Mouse (Mus musculus) left cerebral cortex, postnatal 25 days (tissue): ENCODE results near the gene Klk4. TPM values are rescaled to one million over a fixed set of nuclear protein-coding genes. Genes with fewer than 3 reads are reported as not detected.
A peak's percentile ranks its signal among the peaks of the same experiment; 100 is the strongest.

Source experiments
- DNase-seq, 2 experiments: peaks; one replicate each; pipeline ENCODE4 v3.0.0; 2022; ENCODE audit warnings: low spot score in 2 of 2, mixed read lengths in 1 of 2
- intact Hi-C: fragments of 180-260 bp; cut with DNase I; formaldehyde crosslinking; loops from one replicate; pipeline ENCODE4 v1.15.1; 2025
- total RNA-seq, 2 experiments: library from RNA; stranded (reverse); gene quantifications; 2 replicates each; pipeline ENCODE4 v1.2.3; 2021

The Klk4 gene
- total RNA-seq, 2 experiments from 2014 or later, result not detected

- intact Hi-C loops, result no loop called here
- DNase-seq, result no peak
Observed at GRCm38 (mm10) chr7:43918426-43918825, 37.5 kb downstream of the Klk4 start.

- intact Hi-C loops, result no loop called here
Observed at GRCm38 (mm10) chr7:43918871-43919270, 37.9 kb downstream of the Klk4 start.

GRCm38 (mm10) chr7:43919559-43920451 lies 38.8 kb downstream of the Klk4 start:
- intact Hi-C loops, result no loop called here
- peak; percentile 75 to 78 for DNase-seq

More at GRCm38 (mm10) chr7:43918871-43919270, 37.9 kb downstream of the Klk4 start:
- DNase-seq, result no peak

GRCm38 (mm10) chr7:43920582-43920981 lies 39.6 kb downstream of the Klk4 start:
- no peak for DNase-seq
- intact Hi-C loops, result no loop called here

- intact Hi-C loops, result no loop called here
- DNase-seq, result no peak
Observed at GRCm38 (mm10) chr7:43921087-43921486, 40.1 kb downstream of the Klk4 start.

GRCm38 (mm10) chr7:43921941-43922340 lies 41.0 kb downstream of the Klk4 start:
- intact Hi-C loops, result no loop called here
- DNase-seq, result no peak

- intact Hi-C loops, result no loop called here
- no peak for DNase-seq
Observed at GRCm38 (mm10) chr7:43925985-43926384, 45.0 kb downstream of the Klk4 start.

- DNase-seq, result no peak
- intact Hi-C loops, result no loop called here
Observed at GRCm38 (mm10) chr7:43928521-43928920, 47.6 kb downstream of the Klk4 start.

- DNase-seq, result no peak
- intact Hi-C loops, result no loop called here
Observed at GRCm38 (mm10) chr7:43932337-43932736, 51.4 kb downstream of the Klk4 start.

- DNase-seq, result no peak
- intact Hi-C loops, result no loop called here
Observed at GRCm38 (mm10) chr7:43933440-43933839, 52.5 kb downstream of the Klk4 start, which contains the start of gene Klk15. Gene Klk15, plus strand, starts transcription at chr7:43933740.

- intact Hi-C loops, result no loop called here
- DNase-seq, result no peak
Observed at GRCm38 (mm10) chr7:43934747-43935146, 53.8 kb downstream of the Klk4 start.

Other genes with a start within 250 kb of the Klk4 start
- gene Ceacam18, start 246.5 kb upstream of the Klk4 start, total RNA-seq, result not detected
- 1 to 10 TPM; 1.1 to 1.3 TPM for gene Siglece, start 221.0 kb upstream of the Klk4 start, total RNA-seq
- gene Ctu1, start 209.1 kb upstream of the Klk4 start, total RNA-seq, result 1 to 10 TPM; 7.5 to 8.7 TPM
- not detected for gene Klk14, start 190.7 kb upstream of the Klk4 start, total RNA-seq
- gene Klk13, start 168.6 kb upstream of the Klk4 start, total RNA-seq, result not detected
- gene Klk12, start 112.3 kb upstream of the Klk4 start, total RNA-seq, result not detected
- not detected for gene Klk11, start 106.6 kb upstream of the Klk4 start, total RNA-seq
- not detected for gene Klk10, start 100.1 kb upstream of the Klk4 start, total RNA-seq
- not detected for gene Klk9, start 89.3 kb upstream of the Klk4 start, total RNA-seq
- gene Klk8, start 83.6 kb upstream of the Klk4 start, total RNA-seq, result 1 to 10 TPM; 2.2 to 3.3 TPM
- gene Klk7, start 69.9 kb upstream of the Klk4 start, total RNA-seq, result not detected
- gene Klk6, start 56.7 kb upstream of the Klk4 start, total RNA-seq, result 1 to 10 TPM; 1.0 to 1.4 TPM
- gene Klk5, start 39.2 kb upstream of the Klk4 start, total RNA-seq, result not detected
- gene Klk15, start 52.6 kb downstream of the Klk4 start, total RNA-seq, result not detected
- gene Klk1b8, start 69.5 kb downstream of the Klk4 start, total RNA-seq, result not detected
- gene Klk1b1, start 85.6 kb downstream of the Klk4 start, total RNA-seq, result not detected
- not detected for gene Klk1b9, start 94.9 kb downstream of the Klk4 start, total RNA-seq
- not detected for gene Klk1b11, start 114.7 kb downstream of the Klk4 start, total RNA-seq
- not detected for gene Klk1b26, start 131.0 kb downstream of the Klk4 start, total RNA-seq
- not detected for gene Klk1b27, start 171.1 kb downstream of the Klk4 start, total RNA-seq
- not detected for gene Klk1b21, start 221.2 kb downstream of the Klk4 start, total RNA-seq
- not detected for gene Klk1b22, start 231.5 kb downstream of the Klk4 start, total RNA-seq